11 mouse cellular contexts compared by ENCODE assay signal in genomic region chr9:112909311-112910101, GRCm38 (mm10).
DNase-seq lines count a peak whose midpoint lies in the region; ATAC-seq and TF ChIP-seq lines count a peak whose summit lies in the region.
"Had no signal": no experiment of that assay in that cellular context is flagged by ENCODE, and none has a peak within 500 bp of the region (broad histone marks: within the 10 kb centered on the region; RNA-seq: fewer than 3 reads in every experiment).

No protein-coding gene starts in this region.

- WGBS in midbrain, postnatal 0 days, result 79% methylated on average over 6 of the region's 6 CpGs
- WGBS in midbrain, embryonic 15.5 days, result 87% methylated on average over 6 of the region's 6 CpGs
- 71% methylated on average over 6 of the region's 6 CpGs for WGBS in intestine, embryonic 15.5 days

- H3K4me2 ChIP-seq in midbrain, postnatal 0 days (ENCODE audit: low read depth, low read length, poor library complexity, severe bottlenecking), result no peak overlapping the region
- H3K4me2 ChIP-seq in midbrain, embryonic 15.5 days, result no peak overlapping the region
- H3K4me2 ChIP-seq in intestine, embryonic 15.5 days (replicated peaks), result no peak overlapping the region
- H3K4me2 ChIP-seq: embryonic facial prominence, embryonic 15.5 days; liver, embryonic 12.5 days had no signal

- H3K9me3 ChIP-seq in midbrain, postnatal 0 days (ENCODE audit: low read length), result no peaks in the 10 kb centered on the region
- H3K9me3 ChIP-seq in midbrain, embryonic 15.5 days, result no peaks in the 10 kb centered on the region
- H3K9me3 ChIP-seq in intestine, embryonic 15.5 days, result no peaks in the 10 kb centered on the region
- H3K9me3 ChIP-seq: embryonic facial prominence, embryonic 15.5 days; liver, embryonic 12.5 days had no signal

- no peak overlapping the region for H3K4me3 ChIP-seq in midbrain, postnatal 0 days (ENCODE audit: low read depth, low read length)
- no peak overlapping the region for H3K4me3 ChIP-seq in midbrain, embryonic 15.5 days
- H3K4me3 ChIP-seq in left cerebral cortex, adult 2 months, result no peak overlapping the region
- H3K4me3 ChIP-seq in intestine, embryonic 15.5 days (replicated peaks), result no peak overlapping the region
- H3K4me3 ChIP-seq: embryonic facial prominence, embryonic 15.5 days; liver, embryonic 12.5 days had no signal

- no peaks in the 10 kb centered on the region for H3K36me3 ChIP-seq in midbrain, postnatal 0 days (ENCODE audit: insufficient read depth, low read length)
- H3K36me3 ChIP-seq in midbrain, embryonic 15.5 days (replicated peaks), result no peaks in the 10 kb centered on the region
- no peaks in the 10 kb centered on the region for H3K36me3 ChIP-seq in intestine, embryonic 15.5 days
- H3K36me3 ChIP-seq: embryonic facial prominence, embryonic 15.5 days; liver, embryonic 12.5 days had no signal

- no peaks in the 10 kb centered on the region for H3K4me1 ChIP-seq in midbrain, postnatal 0 days (ENCODE audit: insufficient read depth, low read length)
- no peaks in the 10 kb centered on the region for H3K4me1 ChIP-seq in midbrain, embryonic 15.5 days
- no peaks in the 10 kb centered on the region for H3K4me1 ChIP-seq in intestine, embryonic 15.5 days (replicated peaks)
- H3K4me1 ChIP-seq: embryonic facial prominence, embryonic 15.5 days; liver, embryonic 12.5 days had no signal

- no peaks in the 10 kb centered on the region for H3K27me3 ChIP-seq in midbrain, postnatal 0 days (ENCODE audit: insufficient read depth, low read length)
- H3K27me3 ChIP-seq in midbrain, embryonic 15.5 days (replicated peaks), result no peaks in the 10 kb centered on the region
- H3K27me3 ChIP-seq in intestine, embryonic 15.5 days (replicated peaks), result no peaks in the 10 kb centered on the region
- H3K27me3 ChIP-seq: embryonic facial prominence, embryonic 15.5 days; liver, embryonic 12.5 days had no signal

- peak; percentile 27 for DNase-seq in midbrain, postnatal 0 days (ENCODE audit: low spot score)
- peak; percentile 34 for DNase-seq in kidney, adult 9 months
- DNase-seq in left cerebral cortex, adult 2 months (ENCODE audit: extremely low spot score in 1 of 2, low spot score in 2 of 2), result peak; percentile 48 to 59
- peak; percentile 74 for DNase-seq in telencephalon, adult 2 months (ENCODE audit: low read depth, low spot score)
- DNase-seq: adrenal gland, postnatal 36 days; cerebellum, adult 11-12 months had no signal

- no peak overlapping the region for H3K27ac ChIP-seq in midbrain, postnatal 0 days (ENCODE audit: low read depth, low read length)
- no peak overlapping the region for H3K27ac ChIP-seq in midbrain, embryonic 15.5 days
- H3K27ac ChIP-seq in left cerebral cortex, adult 2 months, result peak overlapping the region; percentile 61
- no peak overlapping the region for H3K27ac ChIP-seq in intestine, embryonic 15.5 days
- H3K27ac ChIP-seq: embryonic facial prominence, embryonic 15.5 days; liver, embryonic 12.5 days had no signal

- ATAC-seq in midbrain, postnatal 0 days (ENCODE audit: low FRiP score), result no peak
- no peak for ATAC-seq in midbrain, embryonic 15.5 days (replicated peaks)
- no peak for ATAC-seq in megakaryocyte, adult 5-6 weeks (ENCODE audit: poor library complexity, severe bottlenecking)
- no peak for ATAC-seq in intestine, embryonic 15.5 days
- ATAC-seq: liver, embryonic 12.5 days had no signal

- H3K9ac ChIP-seq in midbrain, postnatal 0 days (replicated peaks; ENCODE audit: low read length, poor library complexity, severe bottlenecking), result no peak overlapping the region
- no peak overlapping the region for H3K9ac ChIP-seq in midbrain, embryonic 15.5 days
- H3K9ac ChIP-seq in intestine, embryonic 15.5 days, result no peak overlapping the region
- H3K9ac ChIP-seq: embryonic facial prominence, embryonic 15.5 days; liver, embryonic 12.5 days had no signal

- intact Hi-C loops in left cerebral cortex, adult 2 months (cut with DNase I), result no loop called here

- no peak for TF ChIP-seq CTCF in midbrain, postnatal 0 days (IDR thresholded peaks at IDR 0.05)
- TF ChIP-seq CTCF in left cerebral cortex, adult 2 months (IDR thresholded peaks at IDR 0.05), result no peak
